Mouse (Mus musculus) heart, postnatal 36 days (tissue): ENCODE measurements around the gene Dock1. TPM values are rescaled to one million over a fixed set of nuclear protein-coding genes. Genes with fewer than 3 reads are reported as not detected.

ENCODE experiments used
- DNase-seq, 2 experiments: peaks; one replicate each; pipeline ENCODE4 v3.0.0; 2021 to 2022
- intact Hi-C: fragments of 180-260 bp; cut with DNase I; formaldehyde crosslinking; loops from one replicate; pipeline ENCODE4 v1.15.1; 2025
- total RNA-seq, 2 experiments: library from RNA; stranded (reverse); gene quantifications; 2 replicates each; pipeline ENCODE4 v1.2.3; 2021

The Dock1 gene
- total RNA-seq, 2 experiments from 2014 or later: 26.3 to 28.8 TPM

- DNase-seq: no peak
- intact Hi-C loops: no loop called here
These were observed 436.1 kb downstream of the Dock1 start for GRCm38 (mm10) chr7:135106536-135106935.

- intact Hi-C loops: no loop called here
- no peak for DNase-seq
These were observed 439.9 kb downstream of the Dock1 start for GRCm38 (mm10) chr7:135110307-135110706.

GRCm38 (mm10) chr7:135125296-135126065, 455.0 kb downstream of the Dock1 start:
- intact Hi-C loops: no loop called here
- DNase-seq: no peak

GRCm38 (mm10) chr7:135132461-135132860, 462.0 kb downstream of the Dock1 start:
- no peak for DNase-seq

GRCm38 (mm10) chr7:135134619-135135018, 464.2 kb downstream of the Dock1 start:
- no peak for DNase-seq
- intact Hi-C loops: no loop called here

More at GRCm38 (mm10) chr7:135132461-135132860, 462.0 kb downstream of the Dock1 start:
- intact Hi-C loops: no loop called here

- no peak for DNase-seq
- intact Hi-C loops: no loop called here
These were observed 468.7 kb downstream of the Dock1 start for GRCm38 (mm10) chr7:135139153-135139612.

- intact Hi-C loops: no loop called here
- no peak for DNase-seq
These were observed 474.3 kb downstream of the Dock1 start for GRCm38 (mm10) chr7:135144731-135145130.

GRCm38 (mm10) chr7:135150926-135151325, 480.5 kb downstream of the Dock1 start:
- no peak for DNase-seq
- intact Hi-C loops: no loop called here

GRCm38 (mm10) chr7:135157571-135157970, 487.1 kb downstream of the Dock1 start:
- DNase-seq: no peak
- intact Hi-C loops: no loop called here

GRCm38 (mm10) chr7:135158381-135158780, 487.9 kb downstream of the Dock1 start:
- intact Hi-C loops: no loop called here
- no peak for DNase-seq

GRCm38 (mm10) chr7:135159606-135160005, 489.2 kb downstream of the Dock1 start:
- no peak for DNase-seq
- intact Hi-C loops: loop anchor here (5.0 kb wide), 1 partner anchor 67 kb away; no protein-coding TSS in a partner anchor

- intact Hi-C loops: loop anchor here (5.0 kb wide), 1 partner anchor 227 kb away; no protein-coding TSS in a partner anchor
- DNase-seq: peak in 1 of 2 experiments; percentile 34
These were observed 494.7 kb downstream of the Dock1 start for GRCm38 (mm10) chr7:135165155-135165554.

- DNase-seq: no peak
- intact Hi-C loops: loop anchor here (5.0 kb wide), 1 partner anchor 222 kb away; no protein-coding TSS in a partner anchor
These were observed 499.5 kb downstream of the Dock1 start for GRCm38 (mm10) chr7:135169936-135170335.

- intact Hi-C loops: no loop called here
- DNase-seq: no peak
These were observed 501.8 kb downstream of the Dock1 start for GRCm38 (mm10) chr7:135172219-135172618.

- DNase-seq: no peak
- intact Hi-C loops: no loop called here
These were observed 523.7 kb downstream of the Dock1 start for GRCm38 (mm10) chr7:135194190-135194589.

- no peak for DNase-seq
- intact Hi-C loops: no loop called here
These were observed 525.2 kb downstream of the Dock1 start for GRCm38 (mm10) chr7:135195631-135196030.

GRCm38 (mm10) chr7:135196828-135197227, 526.4 kb downstream of the Dock1 start:
- intact Hi-C loops: no loop called here
- no peak for DNase-seq

- intact Hi-C loops: no loop called here
- DNase-seq: no peak
These were observed 533.5 kb downstream of the Dock1 start for GRCm38 (mm10) chr7:135203920-135204319.

- no peak for DNase-seq
These were observed 534.7 kb downstream of the Dock1 start for GRCm38 (mm10) chr7:135205111-135205510.

GRCm38 (mm10) chr7:135208947-135209567, 538.6 kb downstream of the Dock1 start:
- intact Hi-C loops: no loop called here
- DNase-seq: no peak

More at GRCm38 (mm10) chr7:135205111-135205510, 534.7 kb downstream of the Dock1 start:
- intact Hi-C loops: no loop called here

GRCm38 (mm10) chr7:135210296-135210695, 539.8 kb downstream of the Dock1 start:
- intact Hi-C loops: no loop called here
- no peak for DNase-seq

GRCm38 (mm10) chr7:135210831-135211230, 540.4 kb downstream of the Dock1 start:
- intact Hi-C loops: no loop called here
- no peak for DNase-seq
